Mouse (Mus musculus): ENCODE data around the gene Slfn4.

GRCm38 (mm10) chr11:83238389-83238788 is 63.4 kb downstream of the Slfn4 start:
- TF ChIP-seq CTCF (IDR thresholded peaks at IDR 0.05; ENCODE audit: extremely low read depth, insufficient read depth, low read length): no peak
- no peak for TF ChIP-seq POLR2A (IDR thresholded peaks at IDR 0.05; ENCODE audit: extremely low read depth, insufficient read depth, low read length)

Measured in cortical plate, adult 2 months (tissue).